Mouse (Mus musculus) adrenal gland (tissue): ENCODE measurements around the gene Nfasc.

Experiments used
- intact Hi-C: fragments of 180-260 bp; cut with DNase I; formaldehyde crosslinking; loops from one replicate; pipeline ENCODE4 v1.15.1; 2025

The Nfasc gene

GRCm38 (mm10) chr1:132650680-132651079 lies 90.9 kb downstream of the Nfasc start:
- intact Hi-C loops = no loop called here

- intact Hi-C loops = no loop called here
These were observed 93.6 kb downstream of the Nfasc start for GRCm38 (mm10) chr1:132647958-132648357.

GRCm38 (mm10) chr1:132641049-132641795 lies 100.4 kb downstream of the Nfasc start:
- intact Hi-C loops = no loop called here

GRCm38 (mm10) chr1:132640256-132640655 lies 101.3 kb downstream of the Nfasc start:
- intact Hi-C loops = no loop called here

GRCm38 (mm10) chr1:132637346-132637745 lies 104.3 kb downstream of the Nfasc start:
- intact Hi-C loops = no loop called here

GRCm38 (mm10) chr1:132629611-132630370 lies 111.8 kb downstream of the Nfasc start:
- intact Hi-C loops = no loop called here

GRCm38 (mm10) chr1:132628599-132628998 lies 113.0 kb downstream of the Nfasc start:
- intact Hi-C loops = no loop called here

- intact Hi-C loops = no loop called here
These were observed 113.4 kb downstream of the Nfasc start for GRCm38 (mm10) chr1:132628183-132628582.

- intact Hi-C loops = no loop called here
These were observed 115.4 kb downstream of the Nfasc start for GRCm38 (mm10) chr1:132626125-132626756.

GRCm38 (mm10) chr1:132625034-132625433 lies 116.6 kb downstream of the Nfasc start:
- intact Hi-C loops = no loop called here

- intact Hi-C loops = no loop called here
These were observed 117.1 kb downstream of the Nfasc start for GRCm38 (mm10) chr1:132624466-132624865.

GRCm38 (mm10) chr1:132623641-132624336 lies 117.8 kb downstream of the Nfasc start:
- intact Hi-C loops = no loop called here

GRCm38 (mm10) chr1:132612066-132612465 lies 129.5 kb downstream of the Nfasc start:
- intact Hi-C loops = no loop called here

- intact Hi-C loops = no loop called here
These were observed 132.5 kb downstream of the Nfasc start for GRCm38 (mm10) chr1:132609048-132609634.

GRCm38 (mm10) chr1:132602161-132602560 lies 139.4 kb downstream of the Nfasc start:
- intact Hi-C loops = no loop called here

- intact Hi-C loops = no loop called here
These were observed 143.6 kb downstream of the Nfasc start for GRCm38 (mm10) chr1:132598024-132598423.

- intact Hi-C loops = no loop called here
These were observed 145.9 kb downstream of the Nfasc start for GRCm38 (mm10) chr1:132595741-132596140.

- intact Hi-C loops = loop anchor here (1.0 to 5.0 kb wide), 2 partner anchors 68 to 227 kb away; no protein-coding TSS in a partner anchor
These were observed 147.0 kb downstream of the Nfasc start for GRCm38 (mm10) chr1:132594587-132594986.

GRCm38 (mm10) chr1:132592145-132592544 lies 149.5 kb downstream of the Nfasc start:
- intact Hi-C loops = loop anchor here (5.0 kb wide), 1 partner anchor 225 kb away; no protein-coding TSS in a partner anchor

GRCm38 (mm10) chr1:132591399-132591930 lies 150.1 kb downstream of the Nfasc start:
- intact Hi-C loops = loop anchor here (5.0 kb wide), 1 partner anchor 224 kb away; no protein-coding TSS in a partner anchor
